Mouse (Mus musculus): ENCODE data around the gene Ush2a.

DNA sequence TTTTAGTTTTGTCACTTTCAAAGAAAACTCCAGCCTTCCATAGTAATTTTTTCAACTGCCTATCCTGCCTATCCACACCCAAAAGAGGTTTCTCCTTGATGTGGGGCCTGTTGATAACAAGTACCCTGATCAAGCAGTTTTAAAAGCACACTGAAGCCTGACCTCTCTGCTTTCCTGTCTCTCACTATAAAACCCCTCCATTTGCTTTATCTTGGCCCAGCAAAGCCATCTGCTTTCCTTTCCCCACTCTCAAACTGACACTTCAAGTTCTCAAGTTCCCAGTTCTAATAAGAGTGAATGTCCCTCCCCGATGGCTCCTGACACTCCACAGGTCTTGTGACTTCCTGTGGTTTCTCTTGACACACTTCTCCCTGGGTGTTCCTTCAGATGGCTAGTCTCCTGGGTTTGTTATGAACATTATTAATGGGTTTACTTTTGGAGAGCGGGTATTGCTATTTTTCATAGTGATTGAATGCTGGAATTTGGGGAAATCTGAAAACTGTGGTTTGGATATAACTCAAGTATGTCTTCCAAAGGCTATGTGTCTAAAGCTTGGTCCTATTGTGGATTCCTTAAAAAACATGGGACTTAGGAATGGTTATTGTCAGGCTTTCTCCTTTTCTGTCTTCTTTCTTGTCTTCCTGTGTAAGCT, 126.1 kb downstream of the Ush2a start:
- TF ChIP-seq CTCF (IDR thresholded peaks at IDR 0.05): no peak
- no peak for TF ChIP-seq POLR2A (IDR thresholded peaks at IDR 0.05; ENCODE audit: insufficient read depth, low read depth, low read length)
- TF ChIP-seq EP300 (IDR thresholded peaks at IDR 0.05; ENCODE audit: insufficient read depth, low read depth, low read length): no peak
